Mouse (Mus musculus): ENCODE measurements at regions not wholly inside any gene's neighbourhood (a gene's known extent, or its start where the extent isn't known, plus 50 kb on each side); places are given as distances from the start of the nearest gene placed in this dataset.

DNA sequence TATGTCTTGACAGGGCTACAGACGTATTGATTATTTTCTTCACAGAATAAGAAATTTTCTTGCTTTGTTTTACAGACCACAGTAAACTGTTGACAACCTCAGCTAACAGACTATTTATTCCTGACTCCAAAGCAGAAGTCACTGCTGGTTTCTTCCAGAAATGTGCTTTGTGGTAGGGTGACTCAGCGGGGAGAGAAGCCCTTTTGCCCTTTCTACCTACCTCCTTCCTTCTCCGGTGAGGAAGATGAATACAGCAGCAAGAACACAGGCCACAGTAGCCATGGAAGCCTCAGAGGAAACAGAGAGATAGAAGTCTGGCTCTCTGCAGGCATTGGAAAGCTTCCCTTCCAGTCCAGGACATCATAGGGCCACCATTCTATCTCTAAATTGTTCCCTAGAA is 159.4 kb upstream of the Ahr start:
- Histone ChIP-seq H3K36me3 (replicated peaks; ENCODE audit: control insufficient read depth, insufficient read depth, low read length) (no peaks in the 10 kb centered on the region), H3K9me3 (replicated peaks; ENCODE audit: control insufficient read depth, low read length) (no peaks in the 10 kb centered on the region), H3K4me3 (ENCODE audit: low read depth, low read length) (no peak overlapping the region), H3K27me3 (ENCODE audit: control insufficient read depth, insufficient read depth, low read length) (no peaks in the 10 kb centered on the region), H3K9ac (replicated peaks; ENCODE audit: low read depth, low read length) (no peak overlapping the region), H3K27ac (ENCODE audit: low read depth) (no peak overlapping the region), H3K4me2 (ENCODE audit: low read depth, low read length) (no peak overlapping the region), H3K4me1 (ENCODE audit: control insufficient read depth, insufficient read depth) (no peaks in the 10 kb centered on the region)
- TF ChIP-seq CTCF (IDR thresholded peaks at IDR 0.05; ENCODE audit: low read depth) (no peak), EP300 (IDR thresholded peaks at IDR 0.05; ENCODE audit: low read depth) (no peak)
- WGBS = 62% methylated on average over 3 of the region's 3 CpGs
- no peak for DNase-seq (ENCODE audit: low spot score)
- ATAC-seq (ENCODE audit: insufficient read depth, low read depth) = no peak

DNA sequence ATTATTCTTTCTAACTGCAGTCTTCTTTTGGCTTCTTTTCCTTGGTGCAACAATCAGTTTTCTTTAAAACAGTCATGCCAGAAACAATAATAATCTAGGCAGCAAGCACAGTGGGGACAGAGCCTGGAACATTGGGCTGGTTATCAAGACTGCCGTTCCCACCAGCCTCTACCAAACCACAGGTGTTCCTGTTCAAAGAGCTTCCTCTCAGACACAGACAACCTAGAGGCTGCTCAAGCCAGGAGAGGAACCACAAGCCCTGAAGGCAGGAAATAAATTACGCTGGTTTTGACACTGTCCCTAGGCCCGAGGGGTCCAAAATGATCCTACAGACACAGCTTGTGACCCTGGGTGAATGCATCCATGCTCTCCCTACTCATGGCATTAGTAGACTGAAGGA is 156.1 kb upstream of the Ahr start:
- 65% methylated on average over 3 of the region's 3 CpGs for WGBS
- Histone ChIP-seq H3K4me3 (ENCODE audit: low read depth, low read length) (no peak overlapping the region), H3K4me2 (ENCODE audit: low read depth, low read length) (no peak overlapping the region), H3K27ac (ENCODE audit: low read depth) (no peak overlapping the region), H3K9me3 (replicated peaks; ENCODE audit: control insufficient read depth, low read length) (no peaks in the 10 kb centered on the region), H3K27me3 (ENCODE audit: control insufficient read depth, insufficient read depth, low read length) (no peaks in the 10 kb centered on the region), H3K36me3 (replicated peaks; ENCODE audit: control insufficient read depth, insufficient read depth, low read length) (no peaks in the 10 kb centered on the region), H3K9ac (replicated peaks; ENCODE audit: low read depth, low read length) (no peak overlapping the region), H3K4me1 (ENCODE audit: control insufficient read depth, insufficient read depth) (no peaks in the 10 kb centered on the region)
- DNase-seq (ENCODE audit: low spot score) (no peak), ATAC-seq (ENCODE audit: insufficient read depth, low read depth) (no peak)
- TF ChIP-seq EP300 (IDR thresholded peaks at IDR 0.05; ENCODE audit: low read depth) (no peak), CTCF (IDR thresholded peaks at IDR 0.05; ENCODE audit: low read depth) (no peak)

DNA sequence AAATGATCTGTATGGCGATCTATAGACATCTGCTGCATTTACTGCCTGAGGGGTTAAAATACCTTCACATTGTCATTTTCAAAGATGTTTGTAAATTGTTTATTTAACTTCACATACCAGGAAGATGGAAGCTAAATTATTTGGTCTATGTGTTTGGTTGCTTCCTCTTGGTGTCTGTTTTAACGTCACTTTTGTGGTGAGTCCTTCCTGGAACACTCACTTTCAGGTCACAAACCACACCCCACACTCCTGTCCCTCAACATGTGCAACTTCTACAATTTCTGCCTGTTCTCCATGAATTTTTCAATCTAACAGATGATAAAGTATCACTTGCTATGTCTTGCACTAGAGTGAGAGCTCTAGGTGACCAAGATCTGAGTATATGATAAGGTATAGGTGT is 151.4 kb upstream of the Ahr start:
- Histone ChIP-seq H3K27me3 (ENCODE audit: control insufficient read depth, insufficient read depth, low read length) (no peaks in the 10 kb centered on the region), H3K9me3 (replicated peaks; ENCODE audit: control insufficient read depth, low read length) (no peaks in the 10 kb centered on the region), H3K36me3 (replicated peaks; ENCODE audit: control insufficient read depth, insufficient read depth, low read length) (no peaks in the 10 kb centered on the region), H3K27ac (ENCODE audit: low read depth) (no peak overlapping the region), H3K4me2 (ENCODE audit: low read depth, low read length) (no peak overlapping the region), H3K4me1 (ENCODE audit: control insufficient read depth, insufficient read depth) (no peaks in the 10 kb centered on the region), H3K9ac (replicated peaks; ENCODE audit: low read depth, low read length) (no peak overlapping the region), H3K4me3 (ENCODE audit: low read depth, low read length) (no peak overlapping the region)
- no peak for DNase-seq (ENCODE audit: low spot score)
- ATAC-seq (ENCODE audit: insufficient read depth, low read depth) = no peak
- TF ChIP-seq EP300 (IDR thresholded peaks at IDR 0.05; ENCODE audit: low read depth) (no peak), CTCF (IDR thresholded peaks at IDR 0.05; ENCODE audit: low read depth) (no peak)
- WGBS = 75% methylated on average over 2 of the region's 2 CpGs

DNA sequence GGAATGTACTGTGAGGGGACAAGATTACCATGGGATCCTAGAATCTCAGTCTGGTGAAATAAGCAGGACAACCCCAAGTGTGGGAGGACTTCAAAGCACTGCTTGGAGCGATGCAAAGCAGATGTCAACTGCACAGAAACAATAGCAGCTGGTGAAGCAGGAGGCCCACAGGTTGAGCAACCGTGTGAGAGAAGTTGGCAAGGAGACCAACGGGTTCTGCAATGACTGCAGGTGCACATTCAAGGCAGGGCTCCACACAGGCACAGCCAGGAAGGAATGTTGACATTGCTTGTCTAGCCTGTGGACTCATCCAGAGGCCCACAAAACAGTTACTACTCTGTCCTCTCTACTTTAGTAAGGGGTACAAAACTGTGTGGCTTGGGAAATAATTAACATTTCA is 150.4 kb upstream of the Ahr start:
- H3K27me3 ChIP-seq (ENCODE audit: control insufficient read depth, insufficient read depth, low read length) = no peaks in the 10 kb centered on the region
- H3K36me3 ChIP-seq (replicated peaks; ENCODE audit: control insufficient read depth, insufficient read depth, low read length) = no peaks in the 10 kb centered on the region
- no peak overlapping the region for H3K4me2 ChIP-seq (ENCODE audit: low read depth, low read length)
- no peaks in the 10 kb centered on the region for H3K4me1 ChIP-seq (ENCODE audit: control insufficient read depth, insufficient read depth)
- no peak for DNase-seq (ENCODE audit: low spot score)
- no peak for TF ChIP-seq EP300 (IDR thresholded peaks at IDR 0.05; ENCODE audit: low read depth)
- TF ChIP-seq CTCF (IDR thresholded peaks at IDR 0.05; ENCODE audit: low read depth) = no peak
- H3K4me3 ChIP-seq (ENCODE audit: low read depth, low read length) = no peak overlapping the region
- no peak overlapping the region for H3K9ac ChIP-seq (replicated peaks; ENCODE audit: low read depth, low read length)
- ATAC-seq (ENCODE audit: insufficient read depth, low read depth) = no peak
- H3K9me3 ChIP-seq (replicated peaks; ENCODE audit: control insufficient read depth, low read length) = no peaks in the 10 kb centered on the region
- H3K27ac ChIP-seq (ENCODE audit: low read depth) = no peak overlapping the region; the same call in 1 of the 2 replicates
- WGBS = 55% methylated on average over 3 of the region's 3 CpGs

DNA sequence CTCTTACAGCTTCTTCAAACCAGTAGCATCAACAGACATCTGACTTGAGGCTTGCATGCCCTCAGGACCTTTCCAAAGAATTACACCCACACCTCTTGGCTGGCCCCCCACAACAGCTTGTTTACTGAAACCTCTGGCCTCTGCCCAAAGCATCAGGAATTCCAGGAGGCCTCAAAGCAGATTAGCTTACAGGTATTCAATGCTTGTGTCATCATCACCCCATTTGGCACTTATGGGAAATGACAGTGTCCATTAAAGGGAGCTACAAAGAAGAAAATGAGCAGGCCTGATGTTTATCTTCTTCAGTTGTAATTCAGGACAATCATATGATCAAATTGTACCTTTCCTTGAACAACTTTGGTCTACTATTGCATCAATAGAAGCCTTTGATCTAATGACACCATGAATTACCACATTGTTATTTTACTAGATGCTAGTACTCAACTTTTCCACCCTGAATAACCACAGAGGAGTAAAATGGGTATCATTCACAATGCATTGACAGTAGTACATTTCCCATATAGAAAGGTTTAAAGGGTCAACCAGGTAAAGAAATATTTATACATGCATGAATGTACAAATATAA is 147.1 kb upstream of the Ahr start:
- no peak for DNase-seq (ENCODE audit: low spot score)
- H3K9me3 ChIP-seq (replicated peaks; ENCODE audit: control insufficient read depth, low read length) = no peaks in the 10 kb centered on the region

DNA sequence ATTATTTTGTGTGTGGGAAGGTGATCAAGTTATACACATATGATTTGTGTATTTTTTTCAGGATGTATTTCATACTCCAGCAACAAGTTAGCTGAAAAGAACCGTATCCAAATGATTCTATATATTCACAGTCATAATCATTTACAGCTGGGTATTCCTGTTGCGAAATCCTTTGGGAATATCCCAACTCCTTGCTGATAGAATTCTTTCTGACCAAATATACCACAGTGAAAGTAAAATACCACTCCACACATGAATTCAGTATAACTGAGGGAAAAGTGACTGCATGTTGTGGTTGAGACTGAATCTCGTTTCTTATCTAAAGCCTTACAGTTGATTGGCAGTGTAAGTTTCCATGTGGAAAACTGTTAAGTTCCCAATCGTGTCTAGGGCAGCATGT is 145.1 kb upstream of the Ahr start:
- no peak for TF ChIP-seq CTCF (IDR thresholded peaks at IDR 0.05; ENCODE audit: low read depth)
- TF ChIP-seq EP300 (IDR thresholded peaks at IDR 0.05; ENCODE audit: low read depth) = no peak
- Histone ChIP-seq H3K4me3 (ENCODE audit: low read depth, low read length) (no peak overlapping the region), H3K27me3 (ENCODE audit: control insufficient read depth, insufficient read depth, low read length) (no peaks in the 10 kb centered on the region), H3K4me1 (ENCODE audit: control insufficient read depth, insufficient read depth) (no peaks in the 10 kb centered on the region), H3K9me3 (replicated peaks; ENCODE audit: control insufficient read depth, low read length) (no peaks in the 10 kb centered on the region; the same call in 1 of the 2 replicates), H3K36me3 (replicated peaks; ENCODE audit: control insufficient read depth, insufficient read depth, low read length) (no peaks in the 10 kb centered on the region), H3K9ac (replicated peaks; ENCODE audit: low read depth, low read length) (no peak overlapping the region), H3K4me2 (ENCODE audit: low read depth, low read length) (no peak overlapping the region), H3K27ac (ENCODE audit: low read depth) (no peak overlapping the region)
- WGBS = 51% methylated on average over 4 of the region's 4 CpGs
- no peak for DNase-seq (ENCODE audit: low spot score)
- no peak for ATAC-seq (ENCODE audit: insufficient read depth, low read depth)

More for the DNA sequence above, 147.1 kb upstream of the Ahr start:
- ATAC-seq (ENCODE audit: insufficient read depth, low read depth) = no peak
- no peak for TF ChIP-seq EP300 (IDR thresholded peaks at IDR 0.05; ENCODE audit: low read depth)
- no peak for TF ChIP-seq CTCF (IDR thresholded peaks at IDR 0.05; ENCODE audit: low read depth)
- H3K27ac ChIP-seq (ENCODE audit: low read depth) = no peak overlapping the region
- no peaks in the 10 kb centered on the region for H3K27me3 ChIP-seq (ENCODE audit: control insufficient read depth, insufficient read depth, low read length)
- no peaks in the 10 kb centered on the region for H3K4me1 ChIP-seq (ENCODE audit: control insufficient read depth, insufficient read depth)
- no peaks in the 10 kb centered on the region for H3K36me3 ChIP-seq (replicated peaks; ENCODE audit: control insufficient read depth, insufficient read depth, low read length)
- no peak overlapping the region for H3K4me3 ChIP-seq (ENCODE audit: low read depth, low read length)
- no peak overlapping the region for H3K9ac ChIP-seq (replicated peaks; ENCODE audit: low read depth, low read length)
- H3K4me2 ChIP-seq (ENCODE audit: low read depth, low read length) = no peak overlapping the region

Measured in heart, postnatal 0 days (tissue).